Mouse (Mus musculus): ENCODE data around the gene Tmem125. TPM values are rescaled to one million over a fixed set of nuclear protein-coding genes. Genes with fewer than 3 reads are reported as not detected.
A peak's percentile ranks its signal among the peaks of the same experiment; 100 is the strongest.

Gene Tmem125
- total RNA-seq, 1 experiment = 12.0 TPM

- no peak overlapping the region for H3K9ac ChIP-seq (ENCODE audit: insufficient read depth, low read depth, low read length, poor library complexity, severe bottlenecking)
- no peak for DNase-seq (ENCODE audit: low read depth, low spot score)
- H3K4me3 ChIP-seq (ENCODE audit: insufficient read depth in 1 of 2, low read depth in 1 of 2, low read length in 2 of 2, poor library complexity in 1 of 2, severe bottlenecking in 1 of 2) = no peak overlapping the region
- H3K9me3 ChIP-seq (ENCODE audit: control insufficient read depth, insufficient read depth, low read depth, low read length) = no peaks in the 10 kb centered on the region
- peaks cover 0 to 3% of the 10 kb centered on the region in 2 experiments; a peak in 1 of 4 replicates for H3K4me1 ChIP-seq (ENCODE audit: control insufficient read depth in 2 of 2, insufficient read depth in 2 of 2, low read length in 2 of 2, poor library complexity in 1 of 2)
- H3K27ac ChIP-seq (ENCODE audit: insufficient read depth, low read depth, low read length, poor library complexity, severe bottlenecking) = no peak overlapping the region
- no peak for TF ChIP-seq CHD2 (IDR thresholded peaks at IDR 0.05; ENCODE audit: low read depth, low read length)
- no peak for TF ChIP-seq MAFK (IDR thresholded peaks at IDR 0.05; ENCODE audit: insufficient read depth, low read depth, low read length)
- no peak for TF ChIP-seq ZNF384 (IDR thresholded peaks at IDR 0.05; ENCODE audit: low read depth, low read length)
- no peak for TF ChIP-seq ZC3H11A (IDR thresholded peaks at IDR 0.05; ENCODE audit: borderline replicate concordance, low read depth, low read length)
- TF ChIP-seq HCFC1 (IDR thresholded peaks at IDR 0.05; ENCODE audit: borderline replicate concordance, insufficient read depth, low read length) = no peak
- in situ Hi-C loops (cut with MboI; ENCODE audit: low sequenced_read_pairs in 2 of 2, unreplicated experiment in 2 of 2) = loop anchor here in 1 of 2 experiments (10.0 kb wide), 1 partner anchor 114 kb away; the partner anchor contains the start of gene Mpl
- H3K36me3 ChIP-seq (ENCODE audit: control insufficient read depth, insufficient read depth, low read length, poor library complexity, severe bottlenecking) = no peaks in the 10 kb centered on the region
These were observed 24.9 kb upstream of the Tmem125 start for GRCm38 (mm10) chr4:118568709-118569108.

DNA sequence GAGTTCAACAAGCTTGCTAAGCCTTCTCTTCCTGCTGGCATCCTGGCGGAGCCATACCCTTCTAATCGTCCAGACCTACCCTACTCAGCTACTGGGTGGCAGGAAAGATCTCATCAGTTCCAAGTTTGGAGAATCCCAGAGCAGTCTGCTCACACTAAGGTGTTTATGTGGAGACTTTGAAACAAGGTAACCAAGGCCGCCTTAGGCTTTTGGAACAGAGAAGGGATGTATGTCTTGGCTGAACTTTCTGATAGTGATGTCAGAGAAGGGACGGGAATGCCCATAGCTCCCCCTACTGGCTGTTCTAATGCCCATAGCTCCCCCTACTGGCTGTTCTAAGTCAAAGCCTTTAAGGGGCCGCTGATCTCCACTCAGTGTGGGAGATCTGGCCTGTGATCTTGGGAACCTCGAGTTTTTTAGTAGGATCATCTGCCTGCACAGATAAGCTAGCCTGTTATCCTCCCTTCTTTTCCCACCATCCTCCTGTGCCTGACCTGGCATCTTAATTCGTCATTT, 22.4 kb upstream of the Tmem125 start:
- H3K4me1 ChIP-seq (ENCODE audit: control insufficient read depth in 2 of 2, insufficient read depth in 2 of 2, low read length in 2 of 2, poor library complexity in 1 of 2) = peaks cover 0 to 3% of the 10 kb centered on the region in 2 experiments; a peak in 1 of 4 replicates
- H3K9ac ChIP-seq (ENCODE audit: insufficient read depth, low read depth, low read length, poor library complexity, severe bottlenecking) = no peak overlapping the region
- H3K27ac ChIP-seq (ENCODE audit: insufficient read depth, low read depth, low read length, poor library complexity, severe bottlenecking) = no peak overlapping the region
- no peaks in the 10 kb centered on the region for H3K36me3 ChIP-seq (ENCODE audit: control insufficient read depth, insufficient read depth, low read length, poor library complexity, severe bottlenecking)
- H3K9me3 ChIP-seq (ENCODE audit: control insufficient read depth, insufficient read depth, low read depth, low read length) = no peaks in the 10 kb centered on the region
- peak; percentile 61 for DNase-seq (ENCODE audit: low read depth, low spot score)
- TF ChIP-seq HCFC1 (IDR thresholded peaks at IDR 0.05; ENCODE audit: borderline replicate concordance, insufficient read depth, low read length) (no peak), ZC3H11A (IDR thresholded peaks at IDR 0.05; ENCODE audit: borderline replicate concordance, low read depth, low read length) (peak; percentile 83), ZNF384 (IDR thresholded peaks at IDR 0.05; ENCODE audit: low read depth, low read length) (peak; percentile 66; the same call in 1 of the 2 replicates), CHD2 (IDR thresholded peaks at IDR 0.05; ENCODE audit: low read depth, low read length) (no peak)
- H3K4me3 ChIP-seq (ENCODE audit: insufficient read depth in 1 of 2, low read depth in 1 of 2, low read length in 2 of 2, poor library complexity in 1 of 2, severe bottlenecking in 1 of 2) = no peak overlapping the region
- in situ Hi-C loops (cut with MboI; ENCODE audit: low sequenced_read_pairs in 2 of 2, unreplicated experiment in 2 of 2) = loop anchor here in 1 of 2 experiments (10.0 kb wide), 1 partner anchor 111 kb away; the partner anchor contains the start of gene Mpl

DNA sequence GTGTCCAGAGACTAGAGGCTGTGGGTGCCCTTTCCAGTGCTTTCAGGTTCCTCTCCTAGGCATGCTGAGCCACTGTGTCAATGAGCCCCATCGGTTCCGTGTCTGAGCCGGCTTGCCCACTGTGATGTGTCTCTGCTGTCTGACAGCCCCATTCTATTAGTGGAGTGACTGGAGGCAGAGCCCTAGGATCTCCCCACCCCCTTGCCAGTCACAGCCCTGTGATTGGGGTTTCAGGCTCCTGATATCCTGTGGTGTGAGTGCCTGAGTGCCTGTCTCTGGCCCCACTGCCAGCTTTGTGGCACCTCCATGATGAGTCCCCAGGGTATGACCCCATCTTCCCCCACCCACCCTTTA, 21.1 kb upstream of the Tmem125 start:
- DNase-seq (ENCODE audit: low read depth, low spot score) = no peak
- H3K27ac ChIP-seq (ENCODE audit: insufficient read depth, low read depth, low read length, poor library complexity, severe bottlenecking) = no peak overlapping the region

GRCm38 (mm10) chr4:118564062-118564925, 20.4 kb upstream of the Tmem125 start:
- no peak for DNase-seq (ENCODE audit: low read depth, low spot score)
- H3K27ac ChIP-seq (ENCODE audit: insufficient read depth, low read depth, low read length, poor library complexity, severe bottlenecking) = no peak overlapping the region
- H3K4me3 ChIP-seq (ENCODE audit: insufficient read depth in 1 of 2, low read depth in 1 of 2, low read length in 2 of 2, poor library complexity in 1 of 2, severe bottlenecking in 1 of 2) = no peak overlapping the region
- H3K9me3 ChIP-seq (ENCODE audit: control insufficient read depth, insufficient read depth, low read depth, low read length) = no peaks in the 10 kb centered on the region
- no peaks in the 10 kb centered on the region for H3K36me3 ChIP-seq (ENCODE audit: control insufficient read depth, insufficient read depth, low read length, poor library complexity, severe bottlenecking)
- in situ Hi-C loops (cut with MboI; ENCODE audit: low sequenced_read_pairs in 2 of 2, unreplicated experiment in 2 of 2) = loop anchor here in 1 of 2 experiments (10.0 kb wide), 1 partner anchor 109 kb away; the partner anchor contains the start of gene Mpl
- peaks cover 0 to 3% of the 10 kb centered on the region in 2 experiments; a peak in 1 of 4 replicates for H3K4me1 ChIP-seq (ENCODE audit: control insufficient read depth in 2 of 2, insufficient read depth in 2 of 2, low read length in 2 of 2, poor library complexity in 1 of 2)
- no peak overlapping the region for H3K9ac ChIP-seq (ENCODE audit: insufficient read depth, low read depth, low read length, poor library complexity, severe bottlenecking)
- TF ChIP-seq HCFC1 (IDR thresholded peaks at IDR 0.05; ENCODE audit: borderline replicate concordance, insufficient read depth, low read length) (no peak), ZNF384 (IDR thresholded peaks at IDR 0.05; ENCODE audit: low read depth, low read length) (no peak), CHD2 (IDR thresholded peaks at IDR 0.05; ENCODE audit: low read depth, low read length) (no peak), MAFK (IDR thresholded peaks at IDR 0.05; ENCODE audit: insufficient read depth, low read depth, low read length) (no peak), ZC3H11A (IDR thresholded peaks at IDR 0.05; ENCODE audit: borderline replicate concordance, low read depth, low read length) (no peak)

More for the DNA sequence above, 21.1 kb upstream of the Tmem125 start:
- TF ChIP-seq MAFK (IDR thresholded peaks at IDR 0.05; ENCODE audit: insufficient read depth, low read depth, low read length) (no peak), ZC3H11A (IDR thresholded peaks at IDR 0.05; ENCODE audit: borderline replicate concordance, low read depth, low read length) (no peak), ZNF384 (IDR thresholded peaks at IDR 0.05; ENCODE audit: low read depth, low read length) (no peak), HCFC1 (IDR thresholded peaks at IDR 0.05; ENCODE audit: borderline replicate concordance, insufficient read depth, low read length) (no peak), CHD2 (IDR thresholded peaks at IDR 0.05; ENCODE audit: low read depth, low read length) (no peak)
- Histone ChIP-seq H3K4me1 (ENCODE audit: control insufficient read depth in 2 of 2, insufficient read depth in 2 of 2, low read length in 2 of 2, poor library complexity in 1 of 2) (peaks cover 0 to 3% of the 10 kb centered on the region in 2 experiments; a peak in 1 of 4 replicates), H3K36me3 (ENCODE audit: control insufficient read depth, insufficient read depth, low read length, poor library complexity, severe bottlenecking) (no peaks in the 10 kb centered on the region), H3K4me3 (ENCODE audit: insufficient read depth in 1 of 2, low read depth in 1 of 2, low read length in 2 of 2, poor library complexity in 1 of 2, severe bottlenecking in 1 of 2) (no peak overlapping the region), H3K9me3 (ENCODE audit: control insufficient read depth, insufficient read depth, low read depth, low read length) (no peaks in the 10 kb centered on the region), H3K9ac (ENCODE audit: insufficient read depth, low read depth, low read length, poor library complexity, severe bottlenecking) (no peak overlapping the region)
- in situ Hi-C loops (cut with MboI; ENCODE audit: low sequenced_read_pairs in 2 of 2, unreplicated experiment in 2 of 2) = loop anchor here in 1 of 2 experiments (10.0 kb wide), 1 partner anchor 110 kb away; the partner anchor contains the start of gene Mpl
